Mouse (Mus musculus) hindbrain, postnatal 0 days (tissue): Measurements from ENCODE around the gene Slc15a2. TPM values are rescaled to one million over a fixed set of nuclear protein-coding genes. Genes with fewer than 3 reads are reported as not detected.

Experiments
- ATAC-seq: fragments of 200-750 bp; cut with Nextera tagmentation; 2 replicates; pipeline ENCODE4 v1.8.0; 2017; ENCODE audit warnings: mild to moderate bottlenecking, moderate TSS enrichment, moderate library complexity
- DNase-seq: peaks from one replicate; pipeline ENCODE4 v3.0.0-alpha.2; 2015; ENCODE audit warnings: low spot score
- H3K27ac ChIP-seq: fragments of 300-500 bp; sonication (generic); 2 replicates; pipeline ENCODE4 v1.5.1; 2014; ENCODE audit warnings: mild to moderate bottlenecking
- H3K27me3 ChIP-seq: fragments of 300-500 bp; sonication (generic); 2 replicates; pipeline ENCODE4 v1.6.1; 2014; ENCODE audit warnings: low read length, mixed read lengths; ENCODE audit not compliant: insufficient read depth
- H3K36me3 ChIP-seq: fragments of 300-500 bp; sonication (generic); 2 replicates; pipeline ENCODE4 v1.6.1; 2014; ENCODE audit warnings: low read length, mixed read lengths; ENCODE audit not compliant: insufficient read depth
- H3K4me1 ChIP-seq: fragments of 300-500 bp; sonication (generic); 2 replicates; pipeline ENCODE4 v1.6.1; 2014; ENCODE audit warnings: antibody characterized with exemption, low read length, mixed read lengths; ENCODE audit not compliant: insufficient read depth
- H3K4me2 ChIP-seq: fragments of 300-500 bp; sonication (generic); 2 replicates; pipeline ENCODE4 v1.6.1; 2014; ENCODE audit warnings: low read depth, mild to moderate bottlenecking, low read length, moderate library complexity, mixed read lengths
- H3K4me3 ChIP-seq: fragments of 300-500 bp; sonication (generic); 2 replicates; pipeline ENCODE4 v1.5.1; 2014; ENCODE audit warnings: low read length
- H3K9ac ChIP-seq: fragments of 300-500 bp; sonication (generic); replicated peaks from 2 replicates; pipeline ENCODE4 v1.6.1; 2014; ENCODE audit warnings: mild to moderate bottlenecking, low read length, moderate library complexity, mixed read lengths
- H3K9me3 ChIP-seq: fragments of 300-500 bp; sonication (generic); 2 replicates; pipeline ENCODE4 v1.6.1; 2016; ENCODE audit warnings: low read length, mixed read lengths
- CTCF ChIP-seq: IDR thresholded peaks from 2 replicates; pipeline ENCODE4 v1.5.1; 2016; ENCODE audit warnings: antibody characterized with exemption, control low read depth, low read depth
- WGBS: fragments of 180-500 bp; shearing (Covaris S2); extraction: QIAGEN DNeasy Blood & Tissue Kit; methylation state at CpG from one replicate; pipeline ENCODE4 v1.1.7; 2014; 5-methylcytosine and 5-hydroxymethylcytosine counted together
- microRNA-seq, 2 experiments: library from miRNA; unstranded; fragments of <30 nt; microRNA quantifications; one replicate each; pipeline ENCODE4; 2016
- polyA plus RNA-seq: library from polyadenylated mRNA; unstranded; fragments of >200 nt; fragmentation: Nextera tagmentation; extraction: Ambion mirVana; gene quantifications from 2 replicates; pipeline ENCODE4 v1.2.1, GENCODE M21; 2015
- total RNA-seq: library from RNA; depleted of rRNA; stranded (reverse); fragments of >200 nt; gene quantifications from 2 replicates; pipeline ENCODE4 v1.2.3, GENCODE M21; 2014; rRNA removed

Slc15a2 gene
- total and polyA plus RNA-seq, 2 experiments from 2014 or later, result 25.5 to 30.3 TPM

- Histone ChIP-seq H3K9me3 (no peaks in the 10 kb centered on the region), H3K9ac (no peak overlapping the region), H3K27ac (no peak overlapping the region), H3K27me3 (no peaks in the 10 kb centered on the region), H3K4me2 (no peak overlapping the region), H3K36me3 (no peaks in the 10 kb centered on the region), H3K4me3 (no peak overlapping the region), H3K4me1 (no peaks in the 10 kb centered on the region)
- 68% methylated on average over 6 of the region's 6 CpGs for WGBS
- TF ChIP-seq CTCF, result no peak
- DNase-seq (no peak), ATAC-seq (no peak)
Observed at GRCm38 (mm10) chr16:36707702-36708423, 76.9 kb downstream of the Slc15a2 start.

GRCm38 (mm10) chr16:36700484-36700883 is 84.3 kb downstream of the Slc15a2 start:
- whole genome bisulfite sequencing, result 86% methylated on average over 2 of the region's 2 CpGs
- DNase-seq (no peak), ATAC-seq (no peak)
- Histone ChIP-seq H3K9me3 (no peaks in the 10 kb centered on the region), H3K9ac (no peak overlapping the region), H3K27ac (no peak overlapping the region), H3K4me1 (no peaks in the 10 kb centered on the region), H3K27me3 (no peaks in the 10 kb centered on the region), H3K36me3 (no peaks in the 10 kb centered on the region), H3K4me3 (no peak overlapping the region), H3K4me2 (no peak overlapping the region)
- TF ChIP-seq CTCF, result no peak

Small RNA genes lying within 50 kb of the gene (microRNA-seq; reads per million reads assigned to microRNA genes)
- 0 reads per million in 2 experiments for gene Gm22617

Other genes starting within 250 kb of the Slc15a2 start
- 0.72 and 1.9 TPM in 2 replicates for gene Casr, start 222.8 kb downstream of the Slc15a2 start, total RNA-seq
- gene Casr, start 222.8 kb downstream of the Slc15a2 start, polyA plus RNA-seq, result 0.13 and 0.24 TPM in 2 replicates
- 0.58 and 1.2 TPM in 2 replicates for gene Cd86, start 118.9 kb downstream of the Slc15a2 start, total RNA-seq
- gene Cd86, start 118.9 kb downstream of the Slc15a2 start, polyA plus RNA-seq, result 1.9 and 2.1 TPM in 2 replicates
- gene Ildr1, start 91.0 kb downstream of the Slc15a2 start, total RNA-seq, result 1.1 and 1.8 TPM in 2 replicates
- 0.81 and 1.2 TPM in 2 replicates for gene Ildr1, start 91.0 kb downstream of the Slc15a2 start, polyA plus RNA-seq
- 17.3 and 23.0 TPM in 2 replicates for gene Iqcb1, start 43.4 kb upstream of the Slc15a2 start, total RNA-seq
- 55.6 and 65.5 TPM in 2 replicates for gene Iqcb1, start 43.4 kb upstream of the Slc15a2 start, polyA plus RNA-seq
- gene Eaf2, start 90.0 kb upstream of the Slc15a2 start, total RNA-seq, result 0.16 TPM in 1 of 2 replicates, not detected in the other
- gene Eaf2, start 90.0 kb upstream of the Slc15a2 start, polyA plus RNA-seq, result 1.2 and 1.4 TPM in 2 replicates
- gene Golgb1, start 90.2 kb upstream of the Slc15a2 start, total RNA-seq, result 36.3 and 53.2 TPM in 2 replicates
- 90.5 and 104 TPM in 2 replicates for gene Golgb1, start 90.2 kb upstream of the Slc15a2 start, polyA plus RNA-seq
- gene Hcls1, start 150.0 kb upstream of the Slc15a2 start, total RNA-seq, result 0.78 and 1.7 TPM in 2 replicates
- gene Hcls1, start 150.0 kb upstream of the Slc15a2 start, polyA plus RNA-seq, result 2.1 and 2.2 TPM in 2 replicates
- gene Fbxo40, start 205.5 kb upstream of the Slc15a2 start, total RNA-seq, result 0.05 and 0.25 TPM in 2 replicates
- 0.30 and 0.39 TPM in 2 replicates for gene Fbxo40, start 205.5 kb upstream of the Slc15a2 start, polyA plus RNA-seq
- gene Polq, start 226.8 kb upstream of the Slc15a2 start, total RNA-seq, result 1.6 and 3.7 TPM in 2 replicates
- gene Polq, start 226.8 kb upstream of the Slc15a2 start, polyA plus RNA-seq, result 2.2 TPM in 2 replicates